Mouse (Mus musculus) skeletal muscle tissue, adult 2 months (tissue): Measurements from ENCODE around the gene Met.

Source experiments
- DNase-seq: peaks from one replicate; pipeline ENCODE4 v3.0.0-alpha.2; 2012; ENCODE audit warnings: low read depth, low spot score

Gene Met

DNA sequence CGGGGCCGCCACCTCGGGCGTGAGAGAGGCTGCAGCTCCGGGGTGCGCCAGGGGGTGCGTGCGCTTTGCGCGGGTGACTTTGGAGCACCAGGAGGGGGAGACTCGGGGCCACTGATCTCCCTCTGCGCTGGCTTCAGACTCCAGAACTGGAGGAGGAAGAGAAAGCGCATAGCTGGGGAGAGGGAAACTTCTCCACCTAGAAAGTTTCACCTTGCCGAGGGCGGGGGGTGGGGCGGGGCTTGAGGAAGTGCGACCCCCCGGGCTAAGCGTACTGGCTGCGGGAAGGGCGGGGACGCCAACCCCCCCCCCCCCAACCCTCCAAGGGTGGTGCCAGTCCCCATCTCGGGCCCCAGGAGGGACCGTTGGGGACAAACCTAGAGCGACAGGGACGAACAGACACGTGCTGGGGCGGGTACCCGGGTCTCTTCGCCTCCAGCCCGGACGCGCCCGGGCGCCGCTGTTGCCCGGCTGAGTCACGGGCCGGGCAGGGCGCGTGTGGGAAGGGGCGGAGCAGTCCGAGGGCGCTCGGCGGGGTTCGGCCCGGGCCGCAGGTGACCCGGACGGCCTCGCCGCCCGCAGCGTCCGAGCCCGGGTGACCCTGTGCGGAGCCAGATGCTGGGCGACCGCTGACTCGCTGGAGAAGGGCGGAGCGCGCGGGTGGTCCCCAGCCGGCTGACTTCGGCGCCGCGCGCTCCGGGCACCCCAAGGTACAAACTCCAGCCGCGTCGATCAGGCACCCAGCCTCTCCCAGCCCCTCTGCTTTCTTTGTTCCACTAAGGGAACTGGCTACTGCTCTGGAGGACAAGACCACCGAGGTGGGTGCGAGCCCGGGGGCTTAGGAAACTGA lies at the start of gene Met:
Gene Met, plus strand, starts transcription at position 367 of the 847 bp plus-strand sequence.
- peak; percentile 67 for DNase-seq

DNA sequence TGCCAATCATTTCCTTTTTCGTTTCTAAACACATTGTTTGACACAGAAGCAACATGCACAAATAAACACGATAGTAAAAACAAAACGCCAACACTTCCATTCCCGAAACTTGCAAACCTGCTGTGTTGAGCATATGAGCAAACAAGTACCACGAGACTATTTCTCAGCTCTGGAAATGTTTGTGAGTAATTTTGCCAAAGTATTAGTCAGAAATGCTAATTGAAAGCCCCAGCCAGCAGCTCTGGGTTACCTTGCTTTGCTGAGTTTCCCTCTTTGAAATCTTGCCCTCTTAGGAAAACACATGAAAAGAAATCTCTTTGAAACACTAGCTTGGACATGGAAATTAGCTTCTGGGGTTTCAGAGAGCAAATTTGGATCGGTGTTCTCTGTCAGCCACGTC lies 45.4 kb upstream of the Met start:
- DNase-seq = peak; percentile 10

DNA sequence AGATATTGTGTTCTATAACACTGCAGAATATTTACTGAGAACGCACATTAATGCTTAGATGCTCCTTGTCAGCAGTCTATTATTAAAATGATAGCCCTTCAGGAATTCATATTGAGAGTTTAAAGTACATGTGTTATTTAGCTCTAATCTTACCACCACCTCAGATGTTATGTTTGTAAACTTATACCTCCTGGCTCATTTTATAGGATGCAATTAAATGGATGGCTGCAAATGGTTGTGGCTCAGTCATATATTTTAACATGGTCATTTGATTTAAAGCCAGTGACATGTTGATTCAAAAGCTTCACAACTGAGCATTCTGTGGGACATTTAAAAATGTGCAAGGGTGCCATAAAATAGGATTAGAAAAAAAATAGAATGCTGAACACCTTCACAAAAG lies 41.2 kb upstream of the Met start:
- no peak for DNase-seq

DNA sequence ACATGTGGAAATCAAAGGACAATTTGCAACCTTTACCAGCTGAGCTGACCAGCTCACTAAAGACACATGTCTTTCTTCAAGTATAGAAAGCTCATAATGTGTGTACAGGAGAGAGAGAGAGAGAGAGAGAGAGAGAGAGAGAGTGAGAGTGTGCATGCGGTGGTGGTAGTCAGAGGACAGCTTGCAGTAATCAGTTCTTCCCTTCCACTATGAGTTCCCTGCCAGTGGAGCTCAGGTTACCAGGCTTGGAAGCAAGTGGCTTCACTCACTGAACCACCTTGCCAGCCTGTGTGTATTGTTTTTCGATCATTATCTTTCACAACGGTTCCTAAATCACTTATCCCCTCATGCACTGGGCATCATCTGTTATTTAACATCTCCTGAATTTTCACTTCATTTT lies 34.6 kb upstream of the Met start:
- DNase-seq = peak; percentile 13

DNA sequence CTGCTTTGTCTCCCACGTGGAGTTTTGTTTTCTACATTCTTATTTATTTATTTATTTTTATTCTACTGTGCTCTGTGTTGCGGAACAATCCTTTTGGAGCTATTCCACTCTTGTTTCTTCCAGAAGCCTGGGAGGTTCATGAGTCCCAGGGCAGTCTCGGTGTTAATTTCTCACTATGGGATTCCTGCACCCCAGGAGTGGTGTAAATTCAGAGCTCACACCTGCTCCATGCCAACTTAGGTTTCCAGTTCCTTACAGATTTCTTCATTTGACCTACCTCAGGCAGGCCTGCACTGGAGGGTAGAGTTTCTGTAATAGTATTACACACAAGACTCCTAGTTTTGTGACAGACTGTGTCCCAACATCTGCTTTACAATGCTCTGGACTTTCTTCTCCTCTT lies 34.0 kb upstream of the Met start:
- no peak for DNase-seq

DNA sequence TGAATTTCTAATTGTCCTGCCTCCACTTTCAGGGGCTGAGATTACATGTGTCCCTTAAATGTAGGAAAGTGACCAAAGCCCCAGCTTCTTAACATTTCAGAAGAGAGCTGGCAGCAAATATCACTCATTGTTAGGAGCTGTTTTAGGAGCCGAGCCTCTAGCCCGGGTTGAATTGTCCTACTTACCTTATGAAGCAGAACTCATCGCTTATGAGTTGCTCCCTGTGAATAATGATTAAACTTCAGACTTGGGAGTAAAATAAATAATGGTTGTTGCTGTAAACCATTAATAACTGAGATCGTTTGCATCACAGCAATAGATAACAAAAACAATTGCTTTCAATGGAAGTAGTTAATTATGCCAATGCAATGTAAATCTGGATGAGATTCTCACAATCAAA lies 20.3 kb upstream of the Met start:
- DNase-seq = no peak

DNA sequence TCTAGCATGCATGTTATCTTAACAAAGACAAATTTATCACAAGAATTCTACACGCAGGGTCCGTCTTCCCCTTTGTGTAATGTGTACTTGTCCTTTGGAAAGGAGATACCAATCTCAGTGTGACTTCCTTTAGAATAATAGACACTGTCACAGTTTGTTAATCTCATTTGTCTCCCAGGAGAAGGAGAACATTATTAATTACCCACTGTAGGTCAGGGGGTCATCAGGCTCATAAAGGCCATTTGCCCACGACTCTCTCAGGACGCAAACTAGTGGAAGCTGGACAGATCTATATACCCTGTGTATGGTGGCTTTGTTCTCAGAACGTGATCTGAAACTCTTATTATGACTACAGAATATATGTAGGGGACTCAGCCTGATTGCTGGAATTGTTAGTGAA lies 12.3 kb upstream of the Met start:
- no peak for DNase-seq

DNA sequence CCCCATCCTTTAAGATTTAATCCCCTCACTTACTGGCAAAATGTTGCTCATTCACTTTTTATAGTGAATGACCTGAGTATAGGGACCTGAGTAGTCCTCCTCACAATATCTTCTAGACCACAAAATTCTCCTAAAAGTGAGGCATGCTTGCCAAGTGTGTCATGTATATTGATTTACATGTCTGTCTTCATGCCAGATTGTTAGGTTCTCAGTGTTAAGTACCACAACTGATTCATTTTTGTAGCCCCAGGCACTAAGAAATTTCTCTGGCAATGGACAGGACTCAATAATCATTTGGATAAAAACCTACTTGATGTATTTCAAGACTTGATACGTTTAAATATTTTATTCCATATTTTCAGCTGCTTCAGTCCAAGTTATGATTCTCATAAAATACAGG lies 8.5 kb upstream of the Met start:
- DNase-seq = no peak

DNA sequence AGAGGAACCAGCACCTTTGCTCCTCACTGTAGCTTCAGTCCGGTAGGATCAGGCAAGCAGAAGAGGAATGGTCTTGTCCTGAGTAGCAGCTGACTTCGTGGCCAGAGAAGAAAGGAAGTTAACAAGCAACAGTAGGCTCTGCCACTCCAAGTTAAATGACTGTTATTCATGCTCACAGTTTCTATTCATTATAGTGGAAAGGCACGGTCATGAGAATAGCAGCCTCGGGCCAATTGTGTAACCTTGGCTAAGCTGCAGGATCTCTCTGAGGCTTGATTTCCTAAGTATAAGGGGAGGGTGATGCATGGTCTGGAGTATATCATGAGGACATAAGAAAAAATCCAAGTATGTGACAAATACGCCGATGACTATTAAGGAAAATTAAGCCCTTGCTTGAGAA lies 4.0 kb upstream of the Met start:
- DNase-seq = no peak

DNA sequence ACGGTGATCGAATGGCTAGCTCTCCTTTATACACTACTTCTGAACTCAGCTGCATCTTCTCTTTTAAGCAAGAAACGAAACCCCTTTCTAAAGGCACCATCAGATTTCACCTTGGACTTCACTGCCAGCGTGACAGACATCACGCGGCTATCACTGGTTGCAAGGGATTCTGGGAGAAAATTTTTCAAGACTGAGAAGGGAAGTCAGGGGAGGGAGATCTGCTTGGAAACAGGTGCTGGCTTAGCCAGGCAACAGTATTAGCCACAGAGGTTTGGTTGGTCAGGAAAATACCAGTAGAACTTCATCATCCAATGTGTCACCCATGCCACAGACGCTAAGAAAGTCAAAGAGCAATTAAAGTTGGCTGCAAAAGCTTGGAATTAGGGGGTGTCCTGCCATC lies 2.2 kb upstream of the Met start:
- no peak for DNase-seq

DNA sequence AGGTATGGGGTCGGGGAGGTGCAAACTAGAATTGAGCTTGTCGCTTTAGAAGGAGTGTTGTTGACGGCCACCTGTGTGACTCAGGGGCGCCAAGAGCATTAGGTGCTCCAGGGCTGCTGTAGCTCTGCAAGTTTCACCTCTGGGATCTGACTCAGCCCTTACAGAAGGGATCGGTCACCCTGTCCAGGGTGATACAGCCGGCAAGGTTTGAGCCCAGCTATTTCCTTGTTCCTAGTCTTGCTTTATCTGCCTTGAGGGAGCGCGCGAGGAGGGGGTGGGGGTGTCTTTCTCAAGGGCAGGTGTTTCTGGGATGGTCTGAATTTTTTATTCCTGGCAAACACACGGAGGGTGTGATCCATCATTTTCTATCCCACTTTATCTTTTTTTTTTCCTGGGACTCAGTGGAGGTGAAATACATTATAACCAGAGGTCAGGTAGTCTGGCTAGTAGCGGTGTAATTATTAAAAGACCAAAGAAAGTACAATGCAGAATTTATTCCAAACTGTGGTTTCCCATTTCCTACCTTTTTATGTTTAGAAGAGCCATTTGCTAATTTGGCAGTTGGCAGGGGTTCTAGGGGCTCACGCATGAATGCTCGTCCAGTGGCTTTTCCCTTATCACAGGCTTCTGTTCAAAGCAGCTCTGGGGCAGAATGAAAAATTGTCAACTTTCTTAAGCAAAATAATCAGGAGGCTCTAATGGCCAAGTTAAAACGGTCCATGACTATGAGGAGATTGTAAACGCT lies 853 bp downstream of the Met start:
- peak; percentile 36 for DNase-seq

DNA sequence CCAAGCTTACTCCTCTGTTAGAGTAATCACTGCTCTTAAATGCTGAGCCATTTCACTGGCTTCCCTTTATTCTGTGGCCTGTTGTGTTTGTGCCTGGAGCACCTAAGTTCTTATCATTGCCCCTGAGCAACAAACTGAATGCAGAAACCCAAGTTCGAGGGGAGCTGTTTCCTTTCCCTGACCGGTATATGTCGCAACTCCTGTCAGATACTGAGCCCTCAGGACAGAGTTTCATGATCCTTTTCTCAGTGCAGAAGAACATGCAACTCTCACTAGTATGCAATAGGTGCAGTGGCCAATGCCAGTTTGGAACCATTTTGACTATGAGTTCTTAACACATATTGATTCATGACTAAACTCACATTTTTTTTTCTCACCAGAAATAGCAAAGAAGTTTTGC lies 2.9 kb downstream of the Met start:
- no peak for DNase-seq

DNA sequence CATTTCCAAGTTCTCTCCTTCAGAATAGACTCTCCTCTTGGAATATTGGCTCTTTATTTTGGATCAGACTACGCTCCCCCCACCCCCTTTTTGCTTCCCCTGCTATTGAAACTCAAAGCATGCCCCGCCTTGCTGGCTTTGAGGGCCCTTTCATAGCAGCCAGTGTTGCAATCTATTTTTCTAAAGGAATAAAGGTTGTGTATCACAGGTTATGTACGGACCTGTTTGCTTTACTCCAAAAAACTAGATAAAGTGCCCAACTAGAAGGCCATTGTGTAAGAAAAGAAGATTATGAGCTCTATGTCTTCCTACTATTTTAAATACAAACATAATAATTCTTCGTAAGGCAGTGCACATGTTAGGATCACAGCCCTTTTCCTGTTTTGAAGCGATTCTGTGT lies 5.4 kb downstream of the Met start:
- DNase-seq = no peak

DNA sequence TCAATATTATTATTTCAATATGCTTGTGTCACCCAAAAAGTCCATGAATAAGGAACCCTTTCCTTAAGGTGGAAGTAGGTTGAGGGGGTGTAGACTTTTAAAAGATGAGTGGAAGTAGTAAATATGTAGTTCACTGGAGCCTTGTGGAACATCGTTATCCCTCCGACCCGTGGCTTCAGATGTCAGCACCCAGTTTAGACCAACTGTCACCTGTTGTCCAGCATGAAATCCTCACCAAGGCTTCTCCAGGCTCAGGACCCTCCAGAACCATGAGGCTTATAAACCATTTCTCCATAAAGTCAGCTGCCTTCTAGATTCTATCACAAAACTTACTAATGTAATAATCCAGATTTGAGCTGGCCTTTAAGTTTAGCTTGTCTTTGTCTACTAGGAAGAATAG lies 9.5 kb downstream of the Met start:
- DNase-seq = no peak

DNA sequence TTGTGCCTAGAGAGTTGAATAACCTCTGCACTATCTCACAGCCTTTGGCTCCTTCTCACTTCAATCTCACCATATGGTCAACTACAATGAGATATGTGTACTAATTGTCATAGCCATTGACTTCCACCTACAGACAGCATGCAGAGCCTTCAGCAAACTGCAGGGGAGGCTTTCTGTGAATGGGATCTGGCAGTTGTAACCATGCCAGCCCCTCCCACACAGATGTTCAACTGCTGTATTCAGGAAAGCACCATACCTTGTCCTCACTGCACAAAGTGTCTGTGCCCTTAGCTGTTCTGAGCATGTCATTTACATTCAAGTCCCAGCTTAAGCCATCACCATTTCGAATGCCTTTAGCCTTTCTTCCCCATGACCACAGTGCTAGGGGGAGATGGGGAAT lies 14.2 kb downstream of the Met start:
- no peak for DNase-seq

DNA sequence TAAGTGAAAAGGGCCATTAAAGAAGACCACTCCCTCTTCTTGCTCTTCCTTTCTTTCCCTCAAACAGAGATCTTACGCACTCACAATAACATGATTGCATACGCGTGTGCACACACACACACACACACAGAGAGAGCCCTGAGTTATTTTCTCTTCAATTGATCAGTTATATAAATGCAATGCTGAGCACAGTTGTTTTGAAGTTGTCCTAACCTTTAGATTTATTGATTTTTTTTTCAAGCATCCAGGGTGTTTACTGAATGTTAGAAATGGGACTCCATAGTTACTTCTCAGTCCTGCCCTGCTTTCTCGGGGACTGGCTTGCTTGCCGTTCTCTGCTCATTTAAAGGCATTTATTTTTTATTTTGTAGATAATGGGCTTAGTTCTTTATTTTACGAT lies 14.7 kb downstream of the Met start:
- no peak for DNase-seq

DNA sequence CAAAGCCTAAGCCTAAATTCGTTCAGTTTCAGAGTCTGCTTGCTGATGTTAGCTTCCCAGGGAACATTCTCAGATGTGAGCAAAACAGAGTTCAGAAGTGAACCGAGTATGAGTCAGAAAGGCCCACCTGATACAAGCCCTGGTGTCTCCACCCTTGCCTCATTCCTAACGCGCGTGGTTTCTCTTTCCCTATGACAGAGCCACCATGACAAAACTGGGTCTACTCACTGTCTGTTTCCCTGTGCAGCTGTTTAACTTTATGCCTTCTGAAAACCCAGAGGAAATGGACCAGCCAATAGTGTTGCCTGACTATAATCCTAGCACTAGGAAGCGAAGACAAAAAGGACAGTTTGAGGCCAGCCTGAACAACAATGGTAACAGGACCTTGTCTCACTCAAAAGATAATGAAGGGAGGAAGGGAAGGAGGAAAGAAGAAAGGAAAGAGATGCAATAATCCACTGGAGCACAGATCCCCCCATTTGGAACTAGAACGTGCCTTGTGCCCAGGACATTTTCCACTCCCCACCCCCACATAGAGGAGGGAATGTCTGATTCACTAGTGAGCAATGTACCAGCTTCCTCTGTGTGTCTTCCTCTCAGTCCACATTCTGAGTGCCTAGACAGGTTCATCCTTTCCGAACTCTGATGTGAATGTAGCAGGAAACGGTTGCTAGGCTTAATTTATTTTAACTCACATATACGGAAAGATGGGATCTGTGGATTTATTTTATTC lies 15.4 kb downstream of the Met start:
- DNase-seq = no peak

DNA sequence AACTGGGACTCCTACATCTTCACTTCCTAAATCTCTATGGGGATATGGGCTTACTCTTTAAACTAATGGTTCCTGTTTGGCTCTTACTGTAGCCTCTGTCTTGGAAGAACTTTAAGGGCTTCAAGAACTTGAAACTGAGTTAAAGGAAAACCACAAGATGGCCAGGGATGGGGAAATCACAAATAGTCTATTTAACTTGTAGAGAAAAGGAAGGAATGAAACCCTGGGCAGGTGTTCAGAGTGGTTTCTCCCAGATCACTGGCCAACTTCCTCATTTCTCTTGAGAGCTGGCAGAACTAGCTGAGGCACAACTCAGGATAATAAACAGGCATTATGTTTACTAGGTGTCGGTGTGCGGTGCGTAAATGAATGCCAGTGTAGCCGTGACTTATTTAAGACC lies 17.5 kb downstream of the Met start:
- DNase-seq = no peak

DNA sequence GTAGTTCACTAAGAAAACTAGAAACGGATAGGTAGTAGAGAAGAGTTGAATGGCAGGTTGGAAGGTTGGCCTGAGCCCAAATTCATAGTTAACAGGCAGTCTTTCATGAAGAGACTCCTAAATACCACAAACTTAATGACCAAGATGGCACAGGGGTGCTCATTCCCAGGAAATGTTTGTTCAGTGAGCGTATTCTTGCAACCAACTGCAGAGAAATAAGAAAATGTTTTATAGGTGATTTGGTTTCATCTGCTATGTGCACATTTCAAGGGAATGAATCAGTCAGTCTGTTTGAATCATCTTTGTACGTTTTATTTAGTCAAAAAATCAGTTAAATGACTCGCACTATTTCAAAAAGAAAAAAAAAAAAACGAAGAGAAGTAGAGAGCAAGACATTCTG lies 21.6 kb downstream of the Met start:
- DNase-seq = no peak

DNA sequence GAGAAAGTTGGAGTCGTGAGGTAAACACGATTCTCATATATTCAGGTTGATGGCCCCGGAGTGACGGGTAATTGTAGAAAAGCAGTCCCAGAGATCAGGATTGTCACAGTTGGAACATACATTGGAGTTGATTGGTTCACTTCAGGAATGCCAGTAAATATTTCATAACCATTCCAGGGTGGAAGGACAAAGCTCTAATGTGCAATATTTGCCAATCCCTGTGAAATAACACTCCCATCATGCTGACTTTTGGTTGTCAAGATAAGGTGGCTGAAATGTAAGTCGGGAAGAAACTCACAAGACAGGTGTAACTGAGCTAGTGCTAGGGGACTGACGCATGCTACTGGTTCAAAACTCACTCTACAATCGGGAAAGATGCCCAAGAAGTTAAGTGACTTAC lies 22.2 kb downstream of the Met start:
- DNase-seq = no peak

DNA sequence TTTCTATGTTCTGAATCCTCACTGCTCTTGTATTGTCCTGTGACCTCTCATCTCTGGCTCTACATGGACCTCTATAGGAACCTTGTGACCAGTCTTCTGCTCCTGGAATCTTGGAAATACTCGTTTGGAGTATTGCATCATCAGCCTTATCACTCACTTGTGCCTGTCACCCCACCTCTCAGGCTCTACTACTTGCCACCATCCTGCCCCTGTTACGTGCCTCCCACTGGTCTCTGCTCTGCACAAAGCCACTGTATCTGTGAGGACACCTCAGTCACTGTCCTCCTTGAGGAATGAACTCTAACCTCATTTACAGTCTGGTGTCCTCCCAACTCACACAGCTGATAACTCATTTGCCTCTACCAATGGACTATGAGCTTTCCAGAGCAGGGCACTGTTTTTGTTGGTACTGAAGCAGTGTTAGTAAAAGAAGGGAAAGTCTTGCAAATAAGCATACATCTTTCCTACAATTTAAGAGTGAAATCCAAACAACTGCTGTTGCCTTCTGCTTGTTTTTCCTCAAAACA lies 24.8 kb downstream of the Met start:
- no peak for DNase-seq

DNA sequence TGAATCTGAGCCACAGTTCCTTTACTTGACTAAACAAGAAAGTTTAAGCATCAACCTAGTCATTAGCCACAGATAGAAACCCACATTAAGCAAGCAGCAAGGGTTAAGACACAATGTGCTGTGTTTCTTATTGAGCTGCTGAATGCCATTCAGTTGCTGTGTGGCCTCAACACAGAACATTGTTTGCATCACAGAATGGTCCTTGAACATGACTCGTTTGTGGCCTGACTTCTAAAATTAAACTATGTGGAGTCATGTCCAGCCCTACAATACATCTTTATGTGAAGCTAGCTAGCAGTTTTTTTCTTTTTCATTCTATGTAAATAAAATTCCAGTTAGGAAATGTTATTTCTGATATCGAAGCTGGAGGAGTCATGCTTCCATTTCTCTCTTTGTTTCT lies 27.2 kb downstream of the Met start:
- DNase-seq = no peak
